Mouse (Mus musculus): ENCODE data around the gene Pip5k1b. TPM values are rescaled to one million over a fixed set of nuclear protein-coding genes. Genes with fewer than 3 reads are reported as not detected.

Pip5k1b gene
- polyA plus RNA-seq, 1 experiment from 2014 or later, result 10.9 TPM

DNA sequence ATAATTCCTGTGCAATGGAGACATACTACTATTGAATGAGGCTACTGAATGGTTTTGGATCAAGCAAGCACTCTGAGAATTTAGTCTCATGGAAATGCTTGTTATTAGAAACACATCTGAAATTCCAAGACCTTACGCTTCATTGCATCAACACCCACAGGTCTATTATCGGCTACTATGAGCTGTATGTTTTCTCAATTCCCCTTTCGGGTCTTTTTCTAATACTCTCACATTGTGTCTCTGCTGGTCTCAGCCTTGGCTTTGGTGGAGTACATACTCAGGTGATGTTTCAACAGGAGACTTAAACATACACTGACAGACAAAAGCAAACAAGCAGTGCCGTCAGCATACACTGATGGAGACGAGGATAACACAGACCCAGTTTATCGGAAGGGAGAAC lies 187.3 kb downstream of the Pip5k1b start:
- Histone ChIP-seq H3K4me1 (ENCODE audit: control insufficient read depth in 2 of 2, insufficient read depth in 2 of 2, low read length in 2 of 2) (no peaks in the 10 kb centered on the region), H3K9me3 (ENCODE audit: control insufficient read depth, low read length) (no peaks in the 10 kb centered on the region), H3K4me3 (ENCODE audit: control insufficient read depth in 1 of 2, insufficient read depth in 1 of 2, low read depth in 1 of 2, low read length in 2 of 2) (no peak overlapping the region), H3K4me2 (ENCODE audit: low read length) (no peak overlapping the region), H3K27ac (replicated peaks in 1 of 2; ENCODE audit: control insufficient read depth in 1 of 2, insufficient read depth in 1 of 2, low read depth in 2 of 2, low read length in 2 of 2) (no peak overlapping the region), H3K36me3 (ENCODE audit: control insufficient read depth, insufficient read depth, low read length) (no peaks in the 10 kb centered on the region), H3K27me3 (ENCODE audit: control insufficient read depth, insufficient read depth, low read length) (no peaks in the 10 kb centered on the region), H3K9ac (ENCODE audit: low read length) (no peak overlapping the region)
- WGBS, result 83% methylated on average over 6 of the region's 6 CpGs
- no peak for ATAC-seq (ENCODE audit: insufficient number of reproducible peaks, insufficient read depth, low FRiP score, low read depth)

DNA sequence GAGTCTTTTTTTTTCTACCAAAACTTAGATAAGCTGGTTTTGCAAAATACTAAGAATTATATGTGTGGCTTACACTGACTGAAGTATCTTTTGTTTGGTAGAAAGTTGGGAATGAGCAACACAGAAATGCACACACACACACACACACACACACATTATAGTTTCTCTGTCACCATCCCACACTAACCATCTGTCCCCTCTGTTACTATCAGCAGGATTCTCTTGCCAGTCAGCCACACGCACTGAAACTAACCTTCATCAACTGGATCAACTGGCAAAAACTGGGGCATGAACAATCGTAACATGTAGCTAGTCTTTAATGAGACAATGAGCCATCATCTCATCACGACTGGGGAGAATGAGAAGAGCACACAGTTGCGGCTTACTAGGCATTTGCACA lies 187.9 kb downstream of the Pip5k1b start:
- H3K4me1 ChIP-seq (ENCODE audit: control insufficient read depth in 2 of 2, insufficient read depth in 2 of 2, low read length in 2 of 2), result peaks cover 0 to 2% of the 10 kb centered on the region in 2 experiments; a peak in 2 of 4 replicates
- no peak overlapping the region for H3K4me3 ChIP-seq (ENCODE audit: control insufficient read depth in 1 of 2, insufficient read depth in 1 of 2, low read depth in 1 of 2, low read length in 2 of 2)
- H3K27me3 ChIP-seq (ENCODE audit: control insufficient read depth, insufficient read depth, low read length), result no peaks in the 10 kb centered on the region
- H3K9ac ChIP-seq (ENCODE audit: low read length), result no peak overlapping the region
- no peaks in the 10 kb centered on the region for H3K36me3 ChIP-seq (ENCODE audit: control insufficient read depth, insufficient read depth, low read length)
- WGBS, result 87% methylated on average over 4 of the region's 4 CpGs
- no peak for ATAC-seq (ENCODE audit: insufficient number of reproducible peaks, insufficient read depth, low FRiP score, low read depth)
- H3K27ac ChIP-seq (replicated peaks in 1 of 2; ENCODE audit: control insufficient read depth in 1 of 2, insufficient read depth in 1 of 2, low read depth in 2 of 2, low read length in 2 of 2), result no peak overlapping the region
- no peaks in the 10 kb centered on the region for H3K9me3 ChIP-seq (ENCODE audit: control insufficient read depth, low read length)
- no peak overlapping the region for H3K4me2 ChIP-seq (ENCODE audit: low read length)

DNA sequence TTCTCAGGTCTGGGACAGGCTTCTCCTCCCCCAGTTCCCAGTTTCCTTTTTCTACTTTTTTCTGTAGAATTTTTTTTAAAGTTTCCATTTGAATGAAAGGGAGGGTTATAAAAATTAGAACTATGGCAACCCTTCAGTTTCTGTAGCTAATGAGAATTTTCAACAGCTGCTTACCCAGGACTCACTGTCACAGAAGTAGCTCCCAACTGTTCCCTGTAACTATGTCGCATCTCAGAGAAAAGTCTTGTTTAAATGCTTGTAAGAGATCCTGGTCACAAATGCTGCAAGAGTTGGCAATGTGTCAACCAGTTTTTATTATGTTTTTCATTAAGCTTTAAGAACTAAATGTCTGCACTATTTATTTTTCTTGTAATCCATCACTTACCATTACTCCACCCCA lies 188.9 kb downstream of the Pip5k1b start:
- H3K4me1 ChIP-seq (ENCODE audit: control insufficient read depth in 2 of 2, insufficient read depth in 2 of 2, low read length in 2 of 2), result peaks cover 0 to 11% of the 10 kb centered on the region in 2 experiments; a peak in 2 of 4 replicates
- H3K36me3 ChIP-seq (ENCODE audit: control insufficient read depth, insufficient read depth, low read length), result no peaks in the 10 kb centered on the region
- no peak overlapping the region for H3K4me2 ChIP-seq (ENCODE audit: low read length)
- H3K9me3 ChIP-seq (ENCODE audit: control insufficient read depth, low read length), result no peaks in the 10 kb centered on the region
- H3K27me3 ChIP-seq (ENCODE audit: control insufficient read depth, insufficient read depth, low read length), result no peaks in the 10 kb centered on the region
- WGBS, result 84% methylated on average over 1 of the region's 1 CpGs
- H3K4me3 ChIP-seq (ENCODE audit: control insufficient read depth in 1 of 2, insufficient read depth in 1 of 2, low read depth in 1 of 2, low read length in 2 of 2), result no peak overlapping the region
- ATAC-seq (ENCODE audit: insufficient number of reproducible peaks, insufficient read depth, low FRiP score, low read depth), result no peak
- no peak overlapping the region for H3K9ac ChIP-seq (ENCODE audit: low read length)
- no peak overlapping the region for H3K27ac ChIP-seq (replicated peaks in 1 of 2; ENCODE audit: control insufficient read depth in 1 of 2, insufficient read depth in 1 of 2, low read depth in 2 of 2, low read length in 2 of 2)

DNA sequence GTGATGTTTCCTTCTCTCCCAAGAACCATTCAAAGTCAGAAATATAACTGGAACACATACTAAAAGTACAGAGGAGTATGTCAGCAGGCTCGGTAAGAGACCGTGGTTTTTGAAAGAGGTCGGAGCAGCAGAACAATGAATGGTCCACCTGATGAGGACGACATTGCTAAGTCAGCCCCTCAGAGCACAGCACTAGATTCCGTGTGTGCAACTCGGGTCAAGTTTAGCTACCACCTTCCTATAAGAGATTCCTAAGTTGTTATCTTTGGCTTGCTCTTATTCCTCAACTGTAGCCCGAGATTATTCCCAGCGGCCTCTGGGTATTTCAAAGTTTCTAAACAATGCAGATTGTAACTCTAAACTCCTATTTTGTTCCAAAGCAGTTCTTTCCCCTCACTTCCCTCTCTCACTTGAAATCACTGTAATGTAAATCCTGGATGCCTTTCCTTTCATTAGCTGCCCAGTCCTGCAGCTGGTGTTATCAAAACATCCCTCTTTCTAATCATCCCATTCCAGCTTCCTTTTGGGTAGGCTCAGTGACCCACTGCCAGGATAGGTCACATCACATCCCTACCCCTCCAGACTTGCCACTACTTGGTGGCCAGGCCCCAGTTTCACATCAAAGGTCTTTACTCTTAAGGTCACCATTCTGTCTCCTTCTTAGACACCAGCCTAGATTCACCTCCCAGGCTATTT lies 192.9 kb downstream of the Pip5k1b start:
- peaks cover 16% of the 10 kb centered on the region for H3K36me3 ChIP-seq (ENCODE audit: control insufficient read depth, insufficient read depth, low read length)
- peaks cover 3 to 11% of the 10 kb centered on the region in 2 experiments; a peak in 3 of 4 replicates for H3K4me1 ChIP-seq (ENCODE audit: control insufficient read depth in 2 of 2, insufficient read depth in 2 of 2, low read length in 2 of 2)
- H3K9me3 ChIP-seq (ENCODE audit: control insufficient read depth, low read length), result no peaks in the 10 kb centered on the region
- H3K9ac ChIP-seq (ENCODE audit: low read length), result no peak overlapping the region
- no peak for ATAC-seq (ENCODE audit: insufficient number of reproducible peaks, insufficient read depth, low FRiP score, low read depth)
- no peak overlapping the region for H3K4me2 ChIP-seq (ENCODE audit: low read length)
- 0 out of 4 replicates have a peak overlapping the region, but pooled peaks of 1 of the 2 experiments have one; percentile 10 for H3K27ac ChIP-seq (replicated peaks in 1 of 2; ENCODE audit: control insufficient read depth in 1 of 2, insufficient read depth in 1 of 2, low read depth in 2 of 2, low read length in 2 of 2)
- H3K27me3 ChIP-seq (ENCODE audit: control insufficient read depth, insufficient read depth, low read length), result no peaks in the 10 kb centered on the region
- H3K4me3 ChIP-seq (ENCODE audit: control insufficient read depth in 1 of 2, insufficient read depth in 1 of 2, low read depth in 1 of 2, low read length in 2 of 2), result no peak overlapping the region
- 51% methylated on average over 8 of the region's 8 CpGs for WGBS

DNA sequence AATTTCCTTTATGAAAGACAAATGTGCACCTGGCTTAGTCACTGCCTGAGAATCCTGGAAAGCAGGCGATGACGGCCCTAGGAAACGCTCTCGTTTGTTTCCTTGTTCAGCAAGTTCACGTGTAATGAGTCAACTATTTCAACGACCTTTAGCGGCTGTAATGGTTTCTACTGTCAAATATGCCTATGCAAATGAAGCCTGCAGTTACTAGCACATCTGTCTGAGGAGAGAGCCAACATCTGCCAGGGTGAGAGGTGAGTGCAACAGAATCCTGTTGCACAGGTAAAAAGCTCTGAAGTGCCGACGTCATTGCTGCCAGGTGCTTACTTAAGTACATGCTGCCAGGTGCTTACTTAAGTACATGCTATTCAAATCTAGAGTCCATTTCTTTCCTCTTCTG lies 196.4 kb downstream of the Pip5k1b start:
- H3K9me3 ChIP-seq (ENCODE audit: control insufficient read depth, low read length), result no peaks in the 10 kb centered on the region
- no peak overlapping the region for H3K4me3 ChIP-seq (ENCODE audit: control insufficient read depth in 1 of 2, insufficient read depth in 1 of 2, low read depth in 1 of 2, low read length in 2 of 2)
- WGBS, result 73% methylated on average over 9 of the region's 9 CpGs
- peaks cover 30% of the 10 kb centered on the region for H3K36me3 ChIP-seq (ENCODE audit: control insufficient read depth, insufficient read depth, low read length)
- no peak overlapping the region for H3K4me2 ChIP-seq (ENCODE audit: low read length)
- no peak overlapping the region for H3K27ac ChIP-seq (replicated peaks in 1 of 2; ENCODE audit: control insufficient read depth in 1 of 2, insufficient read depth in 1 of 2, low read depth in 2 of 2, low read length in 2 of 2)
- no peak overlapping the region for H3K9ac ChIP-seq (ENCODE audit: low read length)
- no peak for ATAC-seq (ENCODE audit: insufficient number of reproducible peaks, insufficient read depth, low FRiP score, low read depth)
- no peaks in the 10 kb centered on the region for H3K27me3 ChIP-seq (ENCODE audit: control insufficient read depth, insufficient read depth, low read length)
- peaks cover 3 to 11% of the 10 kb centered on the region in 2 experiments; a peak in 3 of 4 replicates for H3K4me1 ChIP-seq (ENCODE audit: control insufficient read depth in 2 of 2, insufficient read depth in 2 of 2, low read length in 2 of 2)

DNA sequence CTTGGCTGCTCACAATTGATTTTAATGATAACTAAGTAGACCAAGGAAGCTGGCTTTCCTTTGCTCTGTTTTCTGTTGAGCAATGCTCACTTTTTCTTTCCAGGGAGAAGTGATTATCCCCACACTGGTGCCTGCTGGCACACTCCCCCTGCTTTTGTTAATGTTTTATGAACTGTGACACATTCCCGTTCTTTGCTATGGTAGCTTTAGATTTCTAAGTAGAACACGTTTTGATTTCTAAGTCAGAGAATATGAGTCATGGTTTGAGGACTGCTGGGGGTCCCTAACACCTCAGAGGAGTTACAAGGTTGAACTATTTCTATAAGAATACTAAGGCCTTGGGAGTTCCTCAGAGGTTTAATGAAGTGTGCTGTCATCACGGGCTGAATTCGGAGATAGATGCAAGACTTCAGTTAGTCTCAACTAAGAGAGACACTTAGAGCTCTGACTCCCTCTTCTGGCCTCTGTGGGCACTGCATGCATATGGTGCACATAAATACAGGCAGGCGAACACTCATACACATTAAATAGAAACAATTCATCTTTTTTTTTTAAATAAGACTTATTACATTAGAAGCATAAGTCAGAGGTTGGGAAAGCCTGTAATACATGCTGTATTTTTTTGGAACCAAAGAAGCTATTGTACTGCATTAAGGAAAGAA lies 203.2 kb downstream of the Pip5k1b start:
- WGBS, result 89% methylated on average over 5 of the region's 5 CpGs
- Histone ChIP-seq H3K4me1 (ENCODE audit: control insufficient read depth in 2 of 2, insufficient read depth in 2 of 2, low read length in 2 of 2) (no peaks in the 10 kb centered on the region), H3K36me3 (ENCODE audit: control insufficient read depth, insufficient read depth, low read length) (peaks cover 30% of the 10 kb centered on the region), H3K4me2 (ENCODE audit: low read length) (no peak overlapping the region), H3K4me3 (ENCODE audit: control insufficient read depth in 1 of 2, insufficient read depth in 1 of 2, low read depth in 1 of 2, low read length in 2 of 2) (no peak overlapping the region), H3K27me3 (ENCODE audit: control insufficient read depth, insufficient read depth, low read length) (no peaks in the 10 kb centered on the region), H3K9me3 (ENCODE audit: control insufficient read depth, low read length) (peaks cover 7% of the 10 kb centered on the region), H3K9ac (ENCODE audit: low read length) (no peak overlapping the region), H3K27ac (replicated peaks in 1 of 2; ENCODE audit: control insufficient read depth in 1 of 2, insufficient read depth in 1 of 2, low read depth in 2 of 2, low read length in 2 of 2) (no peak overlapping the region)
- ATAC-seq (ENCODE audit: insufficient number of reproducible peaks, insufficient read depth, low FRiP score, low read depth), result no peak

DNA sequence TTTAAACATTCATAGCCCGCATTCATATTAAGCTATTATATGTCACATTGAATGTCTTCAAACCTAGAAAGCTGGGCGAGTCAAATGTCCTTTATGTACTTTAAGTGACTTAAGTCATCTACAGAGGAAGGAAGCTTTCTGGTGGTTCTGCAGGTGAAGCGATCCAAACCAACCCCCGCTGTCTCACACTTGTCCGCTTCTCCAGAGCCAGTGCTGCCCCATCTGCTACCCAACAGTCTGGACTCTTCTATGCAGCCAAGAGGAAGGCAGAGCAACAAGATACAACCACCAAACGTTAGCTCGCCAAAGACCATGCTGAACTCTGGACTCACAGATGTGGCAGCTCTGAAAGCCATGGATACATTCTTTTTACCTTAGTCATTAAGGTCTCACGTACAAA lies 211.2 kb downstream of the Pip5k1b start:
- 84% methylated on average over 8 of the region's 8 CpGs for WGBS

More for the DNA sequence above, 211.2 kb downstream of the Pip5k1b start:
- Histone ChIP-seq H3K4me2 (ENCODE audit: low read length) (no peak overlapping the region), H3K9ac (ENCODE audit: low read length) (no peak overlapping the region), H3K27me3 (ENCODE audit: control insufficient read depth, insufficient read depth, low read length) (no peaks in the 10 kb centered on the region), H3K27ac (replicated peaks in 1 of 2; ENCODE audit: control insufficient read depth in 1 of 2, insufficient read depth in 1 of 2, low read depth in 2 of 2, low read length in 2 of 2) (no peak overlapping the region), H3K4me3 (ENCODE audit: control insufficient read depth in 1 of 2, insufficient read depth in 1 of 2, low read depth in 1 of 2, low read length in 2 of 2) (no peak overlapping the region), H3K9me3 (ENCODE audit: control insufficient read depth, low read length) (0 out of 2 replicates have a peak, but pooled peaks cover 3% of the 10 kb centered on the region), H3K36me3 (ENCODE audit: control insufficient read depth, insufficient read depth, low read length) (no peaks in the 10 kb centered on the region), H3K4me1 (ENCODE audit: control insufficient read depth in 2 of 2, insufficient read depth in 2 of 2, low read length in 2 of 2) (peaks cover 11 to 20% of the 10 kb centered on the region in 2 experiments)
- ATAC-seq (ENCODE audit: insufficient number of reproducible peaks, insufficient read depth, low FRiP score, low read depth), result no peak

Measured in heart, embryonic 14.5 days (tissue).